Mouse (Mus musculus) midbrain, embryonic 14.5 days (tissue): Measurements from ENCODE around the gene Rab21. TPM values are rescaled to one million over a fixed set of nuclear protein-coding genes. Genes with fewer than 3 reads are reported as not detected.

ENCODE experiments used
- ATAC-seq: fragments of 200-750 bp; cut with Nextera tagmentation; 2 replicates; pipeline ENCODE4 v1.8.0; 2017; ENCODE audit warnings: moderate number of reproducible peaks, moderate library complexity; ENCODE audit not compliant: low FRiP score, low TSS enrichment
- DNase-seq: peaks from one replicate; pipeline ENCODE4 v3.0.0-alpha.2; 2015
- H3K27ac ChIP-seq: fragments of 300-500 bp; sonication (generic); replicated peaks from 2 replicates; pipeline ENCODE4 v1.5.1; 2014; ENCODE audit warnings: mild to moderate bottlenecking, low read depth, low read length, moderate library complexity
- H3K27me3 ChIP-seq: fragments of 300-500 bp; sonication (generic); 2 replicates; pipeline ENCODE4 v1.6.1; 2014; ENCODE audit warnings: low read length, control low read depth, mixed read lengths; ENCODE audit not compliant: control insufficient read depth, insufficient read depth
- H3K36me3 ChIP-seq: fragments of 300-500 bp; sonication (generic); 2 replicates; pipeline ENCODE4 v1.6.1; 2014; ENCODE audit warnings: low read length, control low read depth; ENCODE audit not compliant: control insufficient read depth, insufficient read depth
- H3K4me1 ChIP-seq: fragments of 300-500 bp; sonication (generic); 2 replicates; pipeline ENCODE4 v1.6.1; 2014; ENCODE audit warnings: mild to moderate bottlenecking, antibody characterized with exemption, low read length, control low read depth; ENCODE audit not compliant: control insufficient read depth, insufficient read depth
- H3K4me2 ChIP-seq: fragments of 300-500 bp; sonication (generic); 2 replicates; pipeline ENCODE4 v1.6.1; 2014; ENCODE audit warnings: mild to moderate bottlenecking, low read length, moderate library complexity
- H3K4me3 ChIP-seq: fragments of 300-500 bp; sonication (generic); replicated peaks from 2 replicates; pipeline ENCODE4 v1.5.1; 2014; ENCODE audit warnings: low read depth, low read length
- H3K9ac ChIP-seq: fragments of 300-500 bp; sonication (generic); replicated peaks from 2 replicates; pipeline ENCODE4 v1.6.1; 2014; ENCODE audit warnings: mild to moderate bottlenecking, low read length, moderate library complexity
- H3K9me3 ChIP-seq: fragments of 300-500 bp; sonication (generic); 2 replicates; pipeline ENCODE4 v1.6.1; 2016; ENCODE audit warnings: low read length, control low read depth, mixed read lengths; ENCODE audit not compliant: control insufficient read depth
- WGBS: fragments of 180-500 bp; shearing (Covaris S2); extraction: QIAGEN DNeasy Blood & Tissue Kit; methylation state at CpG from one replicate; pipeline ENCODE4 v1.1.7; 2014; 5-methylcytosine and 5-hydroxymethylcytosine counted together
- polyA plus RNA-seq: library from polyadenylated mRNA; unstranded; fragments of >200 nt; fragmentation: Nextera tagmentation; extraction: Ambion mirVana; gene quantifications from 2 replicates; pipeline ENCODE4 v1.2.1, GENCODE M21; 2014

Rab21 gene
- polyA plus RNA-seq, 1 experiment from 2014 or later = 12.8 TPM

DNA sequence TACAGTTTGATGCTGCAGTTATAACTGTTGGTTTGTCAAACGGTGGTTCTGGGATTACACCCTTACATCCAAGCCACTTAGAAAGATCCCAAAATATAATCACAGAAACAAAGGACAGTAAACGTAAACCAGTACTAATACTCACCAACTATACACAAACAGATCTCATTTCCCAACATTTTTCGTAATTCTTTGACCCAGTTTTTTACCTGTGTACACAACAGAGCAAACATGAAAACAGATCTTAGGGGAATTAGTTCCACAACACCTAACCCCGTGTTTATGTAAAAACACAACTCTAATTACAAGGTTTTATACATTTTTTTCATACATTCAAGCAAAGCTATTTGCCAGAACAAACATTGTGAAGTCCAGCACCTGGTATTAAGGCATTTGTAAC, 16.7 kb downstream of the Rab21 start:
- Histone ChIP-seq H3K4me2 (no peak overlapping the region), H3K27ac (no peak overlapping the region), H3K4me3 (no peak overlapping the region), H3K27me3 (no peaks in the 10 kb centered on the region), H3K9ac (no peak overlapping the region), H3K36me3 (peaks cover 59% of the 10 kb centered on the region), H3K4me1 (no peaks in the 10 kb centered on the region), H3K9me3 (no peaks in the 10 kb centered on the region)
- ATAC-seq = no peak
- 94% methylated on average over 4 of the region's 4 CpGs for WGBS
- no peak for DNase-seq

DNA sequence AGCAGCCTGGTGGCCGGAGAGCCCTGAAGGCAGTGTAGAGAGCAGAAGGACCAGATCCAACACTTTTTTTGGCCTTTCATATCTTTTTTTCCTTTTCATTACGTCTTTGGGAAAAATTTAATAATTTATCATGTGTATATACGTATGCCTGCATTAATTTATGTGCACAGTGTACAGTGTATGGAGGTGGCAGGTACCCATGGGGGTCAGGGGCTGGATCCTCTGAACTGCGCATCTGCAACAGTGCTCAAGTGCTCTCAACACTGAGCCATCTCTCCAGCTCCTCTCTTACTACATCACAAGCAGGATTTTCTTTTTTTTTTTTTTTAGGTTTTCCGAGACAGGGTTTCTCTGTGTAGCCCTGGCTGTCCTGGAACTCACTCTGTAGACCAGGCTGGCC, 17.8 kb downstream of the Rab21 start:
- WGBS = 89% methylated on average over 5 of the region's 5 CpGs
- peaks cover 70% of the 10 kb centered on the region for H3K36me3 ChIP-seq
- ATAC-seq = no peak
- H3K9me3 ChIP-seq = no peaks in the 10 kb centered on the region
- no peak overlapping the region for H3K4me2 ChIP-seq
- no peaks in the 10 kb centered on the region for H3K4me1 ChIP-seq
- no peak overlapping the region for H3K27ac ChIP-seq
- no peak overlapping the region for H3K4me3 ChIP-seq
- no peak for DNase-seq
- no peak overlapping the region for H3K9ac ChIP-seq
- H3K27me3 ChIP-seq = no peaks in the 10 kb centered on the region

DNA sequence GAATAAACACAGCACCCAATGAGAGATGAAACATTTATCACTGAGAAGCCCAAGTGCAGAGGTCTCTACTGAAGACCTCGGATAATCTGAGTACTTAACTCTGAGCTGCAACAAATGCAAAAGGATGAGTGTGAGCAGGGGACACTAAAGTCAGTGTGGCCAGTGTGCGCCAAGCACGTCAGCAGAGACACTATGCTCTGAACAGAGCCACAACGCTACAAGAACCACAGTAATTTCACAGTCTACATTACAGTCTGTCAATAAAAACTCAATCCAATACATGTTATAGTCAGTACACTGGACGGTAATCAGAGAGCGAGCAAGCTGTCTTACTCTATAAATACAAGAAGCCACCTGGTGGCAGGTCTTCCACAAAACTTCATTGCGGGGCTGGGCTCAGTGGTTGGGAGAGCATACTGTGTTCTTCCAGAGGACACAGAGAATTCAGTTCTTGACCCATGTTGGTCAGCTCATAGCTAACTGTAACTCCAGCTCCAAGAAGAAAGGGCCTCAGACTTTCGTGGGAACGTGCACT, 18.9 kb downstream of the Rab21 start:
- H3K27ac ChIP-seq = no peak overlapping the region
- H3K9me3 ChIP-seq = no peaks in the 10 kb centered on the region
- H3K4me2 ChIP-seq = no peak overlapping the region
- DNase-seq (peak; percentile 25), ATAC-seq (no peak)
- 91% methylated on average over 9 of the region's 9 CpGs for WGBS
- no peak overlapping the region for H3K4me3 ChIP-seq
- no peaks in the 10 kb centered on the region for H3K4me1 ChIP-seq
- H3K27me3 ChIP-seq = no peaks in the 10 kb centered on the region
- H3K9ac ChIP-seq = no peak overlapping the region
- peaks cover 75% of the 10 kb centered on the region for H3K36me3 ChIP-seq

DNA sequence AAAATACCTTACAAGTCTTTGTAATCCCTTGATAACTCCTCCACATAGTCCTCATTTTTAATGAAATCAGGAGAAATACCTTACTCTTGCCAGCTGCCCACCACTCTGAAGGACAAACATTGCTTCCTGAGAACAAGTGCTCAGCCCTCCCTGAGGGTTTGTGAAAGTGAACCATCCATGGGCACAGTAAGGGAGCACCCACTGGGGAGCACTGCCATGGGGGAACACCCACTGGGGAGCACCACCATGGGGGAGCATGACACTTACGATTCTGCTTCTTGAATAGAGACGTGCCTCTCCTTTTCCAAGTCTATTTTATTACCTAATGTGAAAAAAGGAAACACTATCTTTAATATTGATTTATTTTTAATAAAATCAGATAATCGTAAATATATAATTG, 20.2 kb downstream of the Rab21 start:
- Histone ChIP-seq H3K4me1 (no peaks in the 10 kb centered on the region), H3K9me3 (no peaks in the 10 kb centered on the region), H3K9ac (no peak overlapping the region), H3K27ac (no peak overlapping the region), H3K4me3 (no peak overlapping the region), H3K27me3 (no peaks in the 10 kb centered on the region), H3K4me2 (no peak overlapping the region), H3K36me3 (peaks cover 74% of the 10 kb centered on the region)
- DNase-seq (no peak), ATAC-seq (no peak)
- 95% methylated on average over 3 of the region's 3 CpGs for WGBS

DNA sequence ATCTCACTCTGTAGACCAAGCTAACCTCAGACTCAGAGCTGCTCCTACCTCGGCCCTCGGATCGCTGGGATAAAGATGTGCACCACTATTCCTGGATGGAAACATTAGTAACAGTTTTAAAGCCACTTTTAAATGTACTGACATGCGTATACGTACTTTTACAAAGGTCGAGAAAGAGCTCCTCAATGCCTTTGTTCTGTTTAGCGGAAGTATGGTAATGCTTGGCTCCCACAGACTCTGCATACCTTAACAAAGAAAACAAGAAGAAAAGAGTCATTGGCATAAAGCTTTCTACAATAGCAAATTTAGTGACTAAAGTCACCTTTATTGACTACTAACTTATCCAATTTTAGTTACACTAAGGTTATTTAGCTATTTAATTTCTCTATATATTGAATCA, 20.7 kb downstream of the Rab21 start:
- no peaks in the 10 kb centered on the region for H3K27me3 ChIP-seq
- H3K4me2 ChIP-seq = no peak overlapping the region
- no peak overlapping the region for H3K4me3 ChIP-seq
- 78% methylated on average over 7 of the region's 7 CpGs for WGBS
- H3K27ac ChIP-seq = no peak overlapping the region
- ATAC-seq = no peak
- no peaks in the 10 kb centered on the region for H3K4me1 ChIP-seq
- H3K9me3 ChIP-seq = no peaks in the 10 kb centered on the region
- peaks cover 70% of the 10 kb centered on the region for H3K36me3 ChIP-seq
- no peak overlapping the region for H3K9ac ChIP-seq
- DNase-seq = no peak

DNA sequence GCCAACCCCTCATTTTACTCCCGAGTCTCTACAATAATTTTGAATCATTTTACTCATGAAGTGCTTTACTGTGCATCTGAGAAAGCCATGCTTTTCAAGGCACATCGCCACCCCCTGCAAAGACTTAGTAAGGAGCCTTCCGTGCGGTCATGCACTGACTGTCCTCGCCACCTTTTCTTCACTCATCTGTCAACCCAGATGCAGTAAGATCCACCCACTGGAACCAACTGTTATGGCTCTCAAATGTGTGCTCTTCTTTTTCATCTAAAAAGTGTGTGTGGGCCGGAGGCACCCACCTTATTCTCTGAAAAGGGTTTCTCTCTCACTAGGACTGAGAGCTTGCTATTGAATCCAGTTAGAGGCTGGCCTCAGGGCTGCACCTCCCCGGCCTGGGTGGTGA, 21.4 kb downstream of the Rab21 start:
- WGBS = 93% methylated on average over 7 of the region's 7 CpGs
- DNase-seq = no peak

GRCm38 (mm10) chr10:115290671-115291070, 24.7 kb downstream of the Rab21 start:
- Histone ChIP-seq H3K4me2 (no peak overlapping the region), H3K9ac (no peak overlapping the region), H3K9me3 (no peaks in the 10 kb centered on the region), H3K27me3 (no peaks in the 10 kb centered on the region), H3K36me3 (peaks cover 70% of the 10 kb centered on the region), H3K4me1 (no peaks in the 10 kb centered on the region), H3K27ac (no peak overlapping the region), H3K4me3 (no peak overlapping the region)
- ATAC-seq (no peak), DNase-seq (no peak)
- WGBS = 96% methylated on average over 9 of the region's 9 CpGs

More for the DNA sequence above, 21.4 kb downstream of the Rab21 start:
- H3K4me3 ChIP-seq = no peak overlapping the region
- no peaks in the 10 kb centered on the region for H3K27me3 ChIP-seq
- peaks cover 69% of the 10 kb centered on the region for H3K36me3 ChIP-seq
- H3K27ac ChIP-seq = no peak overlapping the region
- no peak for ATAC-seq
- H3K9ac ChIP-seq = no peak overlapping the region
- no peak overlapping the region for H3K4me2 ChIP-seq
- H3K4me1 ChIP-seq = no peaks in the 10 kb centered on the region
- H3K9me3 ChIP-seq = no peaks in the 10 kb centered on the region

DNA sequence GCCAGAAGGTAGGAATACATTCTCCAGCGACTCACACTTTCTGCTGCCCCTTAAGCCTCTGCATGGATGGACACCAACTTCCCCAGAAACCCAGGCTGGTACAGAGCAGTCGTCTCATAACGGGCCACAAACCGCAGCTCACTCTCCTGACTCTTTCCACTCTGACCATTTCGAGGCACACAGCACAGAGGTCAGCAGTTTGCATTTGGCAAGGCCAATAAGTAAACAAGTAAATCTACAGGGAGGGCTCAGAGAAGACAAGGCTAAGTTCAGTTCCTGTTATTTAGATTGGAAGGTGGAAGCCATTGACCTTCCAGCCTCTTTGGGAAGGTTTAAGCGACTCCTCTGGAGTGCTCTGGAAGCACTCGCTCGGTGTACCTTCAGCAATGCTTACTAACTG, 26.5 kb downstream of the Rab21 start:
- Histone ChIP-seq H3K27ac (no peak overlapping the region), H3K9ac (no peak overlapping the region), H3K9me3 (no peaks in the 10 kb centered on the region), H3K36me3 (peaks cover 57% of the 10 kb centered on the region), H3K27me3 (no peaks in the 10 kb centered on the region), H3K4me3 (no peak overlapping the region), H3K4me2 (no peak overlapping the region), H3K4me1 (no peaks in the 10 kb centered on the region)
- DNase-seq (no peak), ATAC-seq (no peak)
- WGBS = 90% methylated on average over 8 of the region's 8 CpGs

DNA sequence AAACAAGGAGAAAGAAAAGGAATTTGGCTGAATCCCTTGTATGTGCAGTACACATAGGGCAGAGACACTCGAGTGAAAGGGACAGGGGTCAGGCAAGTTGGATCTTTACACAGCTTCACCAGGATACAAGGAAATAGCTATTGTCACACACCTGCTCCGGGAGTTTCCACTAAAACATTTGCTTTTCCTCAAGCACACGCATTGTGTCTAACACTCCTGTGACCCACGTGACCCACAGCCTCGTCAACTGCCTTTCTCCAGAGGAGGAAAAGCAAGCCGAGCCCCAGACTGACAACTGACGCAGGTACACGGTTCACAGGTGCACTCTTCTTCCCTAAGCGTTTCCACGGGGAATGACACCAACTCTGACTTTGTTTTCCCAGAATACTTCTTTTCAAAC, 31.2 kb downstream of the Rab21 start:
- WGBS = 82% methylated on average over 10 of the region's 10 CpGs
- Histone ChIP-seq H3K4me2 (no peak overlapping the region), H3K9ac (no peak overlapping the region), H3K27ac (no peak overlapping the region), H3K4me3 (no peak overlapping the region), H3K36me3 (peaks cover 18% of the 10 kb centered on the region), H3K4me1 (no peaks in the 10 kb centered on the region), H3K9me3 (no peaks in the 10 kb centered on the region), H3K27me3 (no peaks in the 10 kb centered on the region)
- DNase-seq (no peak), ATAC-seq (no peak)
